Mouse (Mus musculus) kidney, adult 2 months (tissue): Measurements from ENCODE around the gene Elk3.

Experiments used
- CTCF ChIP-seq: fragments of 200-500 bp; conservative IDR thresholded peaks from 2 replicates; pipeline ENCODE4 v1.5.1; 2011; ENCODE audit warnings: low read depth, mild to moderate bottlenecking, control low read depth, low read length, moderate library complexity, mixed read lengths; ENCODE audit not compliant: insufficient read depth, insufficient read length
- POLR2A ChIP-seq: fragments of 200-500 bp; IDR thresholded peaks from one replicate; pipeline ENCODE4 v1.6.1; 2011; ENCODE audit warnings: low read depth, low read length, control low read depth

- TF ChIP-seq POLR2A (no peak), CTCF (no peak)
These were observed 34.6 kb upstream of the Elk3 start for GRCm38 (mm10) chr10:93345497-93345896.
